Mouse (Mus musculus) liver, embryonic 14 days (tissue): Measurements from ENCODE around the gene 2510039O18Rik. TPM values are rescaled to one million over a fixed set of nuclear protein-coding genes. Genes with fewer than 3 reads are reported as not detected.

Experiments used
- polyA plus RNA-seq: library from polyadenylated mRNA; depleted of rRNA; stranded (reverse); fragments of >200 nt; gene quantifications from 2 replicates; pipeline ENCODE4 v1.2.3, GENCODE M21; 2012; rRNA removed

The 2510039O18Rik gene
- polyA plus RNA-seq: 15.9 and 18.1 TPM in 2 replicates

GRCm38 (mm10) chr4:147940576-147941044, at the start of gene 2510039O18Rik:
2510039O18Rik (plus strand) TSS chr4:147940895.

GRCm38 (mm10) chr4:147904313-147905089, 36.2 kb upstream of the 2510039O18Rik start, which contains the start of gene Mfn2:
Mfn2 (minus strand) TSS chr4:147904704.

GRCm38 (mm10) chr4:147936331-147936954, 4.3 kb upstream of the 2510039O18Rik start, which contains the start of gene Plod1:
Plod1 (minus strand) TSS chr4:147936767.

DNA sequence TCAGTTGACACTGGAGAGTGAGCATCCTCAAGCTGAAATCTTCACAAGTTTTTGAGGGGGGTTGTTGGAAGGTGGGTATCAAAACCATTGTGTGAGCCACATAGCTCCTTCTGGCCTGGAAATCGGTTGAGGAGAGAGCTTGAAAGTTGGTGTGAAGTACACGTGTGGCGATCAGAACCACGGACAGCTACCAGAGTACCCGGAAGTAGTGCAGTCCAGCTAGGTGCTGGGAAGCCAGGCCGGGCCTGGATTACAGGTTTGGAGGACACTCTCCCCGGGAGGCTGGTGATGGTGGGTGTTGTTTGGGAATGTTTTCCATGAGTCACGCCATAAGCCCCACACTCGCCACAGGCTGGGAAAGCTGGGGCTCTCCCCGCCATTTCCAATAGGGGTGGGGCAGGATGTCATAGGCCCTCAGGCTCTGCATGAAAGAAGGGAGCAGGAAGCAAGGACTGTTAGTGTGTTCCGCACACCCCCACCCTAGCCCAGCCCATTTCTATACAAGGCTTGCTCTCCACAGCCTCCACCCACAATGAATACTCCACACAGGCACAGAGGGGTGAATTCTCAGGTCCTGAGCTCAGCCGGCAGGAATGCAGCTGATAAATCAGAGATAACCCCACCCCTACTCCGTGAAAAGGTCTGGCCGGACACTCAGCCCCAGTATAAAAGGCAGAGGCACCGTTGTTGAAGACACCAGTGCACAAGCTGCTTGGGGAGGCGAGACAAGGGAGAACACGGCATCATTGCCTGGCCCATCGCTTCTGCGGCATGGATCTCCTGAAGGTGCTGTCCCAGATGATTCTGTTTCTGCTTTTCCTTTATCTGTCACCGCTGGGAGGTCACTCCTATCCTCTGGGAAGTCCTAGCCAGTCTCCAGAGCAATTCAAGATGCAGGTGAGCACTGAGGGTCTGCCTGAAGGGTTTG, 44.8 kb downstream of the 2510039O18Rik start, which contains the start of gene Nppb:
Nppb (plus strand) TSS at position 584 of the 928 bp plus-strand sequence.

Other genes starting within 250 kb of the 2510039O18Rik start
- not detected in 2 replicates for gene Zfp534, start 238.3 kb upstream of the 2510039O18Rik start, polyA plus RNA-seq
- 3.8 and 4.7 TPM in 2 replicates for gene Zfp984, start 131.1 kb upstream of the 2510039O18Rik start, polyA plus RNA-seq
- gene Zfp933, start 92.5 kb upstream of the 2510039O18Rik start, polyA plus RNA-seq: 1.1 and 1.3 TPM in 2 replicates
- gene Miip, start 72.1 kb upstream of the 2510039O18Rik start, polyA plus RNA-seq: 28.8 and 34.1 TPM in 2 replicates
- 2.4 and 2.8 TPM in 2 replicates for gene Fv1, start 71.9 kb upstream of the 2510039O18Rik start, polyA plus RNA-seq
- gene Mfn2, start 36.2 kb upstream of the 2510039O18Rik start, polyA plus RNA-seq: 7.7 and 8.6 TPM in 2 replicates
- 13.3 and 15.0 TPM in 2 replicates for gene Plod1, start 4.1 kb upstream of the 2510039O18Rik start, polyA plus RNA-seq
- not detected in 2 replicates for gene Nppb, start 44.9 kb downstream of the 2510039O18Rik start, polyA plus RNA-seq
- 0.03 TPM in 1 of 2 replicates, not detected in the other for gene Nppa, start 59.8 kb downstream of the 2510039O18Rik start, polyA plus RNA-seq
- 2.5 and 2.7 TPM in 2 replicates for gene Clcn6, start 97.9 kb downstream of the 2510039O18Rik start, polyA plus RNA-seq
- 9.1 and 10.2 TPM in 2 replicates for gene Mthfr, start 98.2 kb downstream of the 2510039O18Rik start, polyA plus RNA-seq
- 3.4 and 4.0 TPM in 2 replicates for gene Agtrap, start 147.1 kb downstream of the 2510039O18Rik start, polyA plus RNA-seq
- gene Mad2l2, start 189.5 kb downstream of the 2510039O18Rik start, polyA plus RNA-seq: 8.2 and 9.5 TPM in 2 replicates
- gene Draxin, start 189.8 kb downstream of the 2510039O18Rik start, polyA plus RNA-seq: 0.16 and 0.21 TPM in 2 replicates
- gene Fbxo6, start 211.2 kb downstream of the 2510039O18Rik start, polyA plus RNA-seq: 7.1 and 7.8 TPM in 2 replicates
- gene Fbxo44, start 219.6 kb downstream of the 2510039O18Rik start, polyA plus RNA-seq: 1.0 and 1.1 TPM in 2 replicates
- 0.05 and 0.06 TPM in 2 replicates for gene Fbxo2, start 219.7 kb downstream of the 2510039O18Rik start, polyA plus RNA-seq